Mouse (Mus musculus) embryo, embryonic 11.5 days (tissue): Measurements from ENCODE around the gene Tgfbr3l.

ENCODE experiments used
- DNase-seq: peaks from one replicate; pipeline ENCODE4 v3.0.0-alpha.2; 2012; ENCODE audit warnings: low read depth, low spot score

Tgfbr3l gene

GRCm38 (mm10) chr8:4247951-4248540 is at the start of gene Tgfbr3l:
Gene Tgfbr3l, plus strand, starts transcription at chr8:4248214.
- no peak for DNase-seq

- DNase-seq, result no peak
Measured at GRCm38 (mm10) chr8:4201321-4201720, 46.7 kb upstream of the Tgfbr3l start.

GRCm38 (mm10) chr8:4205246-4206123 is 42.5 kb upstream of the Tgfbr3l start:
- DNase-seq, result no peak

GRCm38 (mm10) chr8:4206182-4207015 is 41.6 kb upstream of the Tgfbr3l start:
- DNase-seq, result no peak

GRCm38 (mm10) chr8:4207016-4207350 is 41.0 kb upstream of the Tgfbr3l start:
- no peak for DNase-seq

GRCm38 (mm10) chr8:4211097-4211496 is 36.9 kb upstream of the Tgfbr3l start:
- no peak for DNase-seq

- no peak for DNase-seq
Measured at GRCm38 (mm10) chr8:4212809-4213209, 35.2 kb upstream of the Tgfbr3l start.

- no peak for DNase-seq
Measured at GRCm38 (mm10) chr8:4213210-4214005, 34.6 kb upstream of the Tgfbr3l start.

GRCm38 (mm10) chr8:4214006-4214980 is 33.7 kb upstream of the Tgfbr3l start:
- DNase-seq, result no peak

GRCm38 (mm10) chr8:4216296-4216695 is 31.7 kb upstream of the Tgfbr3l start:
- no peak for DNase-seq

- DNase-seq, result no peak
Measured at GRCm38 (mm10) chr8:4216791-4217621, 31.0 kb upstream of the Tgfbr3l start, which contains the start of gene Prr36. Gene Prr36, minus strand, starts transcription at chr8:4217459.

GRCm38 (mm10) chr8:4219617-4220016 is 28.4 kb upstream of the Tgfbr3l start:
- no peak for DNase-seq

- no peak for DNase-seq
Measured at GRCm38 (mm10) chr8:4222059-4222458, 26.0 kb upstream of the Tgfbr3l start.

GRCm38 (mm10) chr8:4226323-4226722 is 21.7 kb upstream of the Tgfbr3l start:
- DNase-seq, result no peak

GRCm38 (mm10) chr8:4226739-4227347 is 21.2 kb upstream of the Tgfbr3l start, which contains the start of gene Lrrc8e:
Gene Lrrc8e, plus strand, starts transcription at chr8:4226827.
- no peak for DNase-seq

GRCm38 (mm10) chr8:4227919-4228318 is 20.1 kb upstream of the Tgfbr3l start:
- DNase-seq, result no peak

- DNase-seq, result no peak
Measured at GRCm38 (mm10) chr8:4229784-4230183, 18.2 kb upstream of the Tgfbr3l start.

- DNase-seq, result no peak
Measured at GRCm38 (mm10) chr8:4230612-4231351, 17.2 kb upstream of the Tgfbr3l start.
